Mouse (Mus musculus) cerebral cortex, adult 2 months (tissue): Measurements from ENCODE around the gene Rpl38.

Experiments used
- WGBS: fragments of 180-500 bp; shearing (Covaris S2); methylation state at CpG from one replicate; pipeline ENCODE4 v1.1.7; 2018; 5-methylcytosine and 5-hydroxymethylcytosine counted together

The Rpl38 gene

GRCm38 (mm10) chr11:114656994-114657644, 11.2 kb upstream of the Rpl38 start:
- 69% methylated on average over 27 of the region's 27 CpGs for WGBS

- 16% methylated on average over 7 of the region's 7 CpGs for WGBS
Measured at GRCm38 (mm10) chr11:114657737-114658136, 10.6 kb upstream of the Rpl38 start.

GRCm38 (mm10) chr11:114662161-114662560, 6.2 kb upstream of the Rpl38 start:
- WGBS: 78% methylated on average over 14 of the region's 14 CpGs

GRCm38 (mm10) chr11:114662746-114663362, 5.5 kb upstream of the Rpl38 start:
- 29% methylated on average over 6 of the region's 6 CpGs for WGBS

GRCm38 (mm10) chr11:114664164-114664563, 4.2 kb upstream of the Rpl38 start:
- 82% methylated on average over 7 of the region's 7 CpGs for WGBS

- WGBS: 75% methylated on average over 2 of the region's 2 CpGs
Measured at GRCm38 (mm10) chr11:114665463-114665862, 2.9 kb upstream of the Rpl38 start.

- 26% methylated on average over 13 of the region's 13 CpGs for WGBS
Measured at GRCm38 (mm10) chr11:114666786-114667185, 1.5 kb upstream of the Rpl38 start.

- 49% methylated on average over 17 of the region's 18 CpGs for WGBS
Measured at GRCm38 (mm10) chr11:114667236-114667931, 940 bp upstream of the Rpl38 start.

- 23% methylated on average over 11 of the region's 11 CpGs for WGBS
Measured at GRCm38 (mm10) chr11:114667932-114668285, 415 bp upstream of the Rpl38 start.

- WGBS: under 1% methylated on average over 60 of the region's 60 CpGs
Measured at GRCm38 (mm10) chr11:114668741-114669623, 658 bp downstream of the Rpl38 start.

GRCm38 (mm10) chr11:114669651-114670168, 1.4 kb downstream of the Rpl38 start:
- 8% methylated on average over 12 of the region's 12 CpGs for WGBS

- WGBS: 54% methylated on average over 5 of the region's 5 CpGs
Measured at GRCm38 (mm10) chr11:114671147-114671546, 2.8 kb downstream of the Rpl38 start.

GRCm38 (mm10) chr11:114672794-114673718, 4.7 kb downstream of the Rpl38 start:
- WGBS: 53% methylated on average over 9 of the region's 9 CpGs

GRCm38 (mm10) chr11:114673719-114674050, 5.4 kb downstream of the Rpl38 start:
- WGBS: 88% methylated on average over 2 of the region's 2 CpGs

GRCm38 (mm10) chr11:114674180-114674579, 5.9 kb downstream of the Rpl38 start:
- 60% methylated on average over 8 of the region's 8 CpGs for WGBS

- 100% methylated on average over 2 of the region's 3 CpGs for WGBS
Measured at GRCm38 (mm10) chr11:114674796-114675195, 6.5 kb downstream of the Rpl38 start.

GRCm38 (mm10) chr11:114675341-114675825, 7.1 kb downstream of the Rpl38 start, which contains the start of gene Ttyh2:
TSS of gene Ttyh2 (plus strand) at chr11:114675431.
- under 1% methylated on average over 40 of the region's 40 CpGs for WGBS

- WGBS: 6% methylated on average over 27 of the region's 27 CpGs
Measured at GRCm38 (mm10) chr11:114675826-114676401, 7.6 kb downstream of the Rpl38 start.

- 39% methylated on average over 14 of the region's 14 CpGs for WGBS
Measured at GRCm38 (mm10) chr11:114676431-114676830, 8.1 kb downstream of the Rpl38 start.

- 37% methylated on average over 9 of the region's 9 CpGs for WGBS
Measured at GRCm38 (mm10) chr11:114676896-114677530, 8.7 kb downstream of the Rpl38 start.
